10 mouse cellular contexts compared by ENCODE assay signal in genomic region chr9:111412471-111413160, GRCm38 (mm10). TPM values are rescaled to one million over a fixed set of nuclear protein-coding genes. Genes with fewer than 3 reads are reported as not detected.
DNase-seq lines count a peak whose midpoint lies in the region; ATAC-seq lines count a peak whose summit lies in the region.
"Had no signal": no experiment of that assay in that cellular context is flagged by ENCODE, and none has a peak within 500 bp of the region (broad histone marks: within the 10 kb centered on the region; RNA-seq: fewer than 3 reads in every experiment).

No protein-coding gene starts in this region.

- DNase-seq in cerebellum, postnatal 10 days, result peak; percentile 32 to 38
- DNase-seq in cerebellum, adult 11 months, result no peak
- DNase-seq in layer of hippocampus, adult 9-10 months (ENCODE audit: low spot score), result peak; percentile 41
- no peak for DNase-seq in urinary bladder, postnatal 4 days (ENCODE audit: low spot score in 2 of 2)
- no peak for DNase-seq in heart, adult 9 months (ENCODE audit: low spot score in 2 of 2)
- DNase-seq: kidney, adult 11 months; lung, adult 2 months had no signal

- no peaks in the 10 kb centered on the region for H3K9me3 ChIP-seq in forebrain, embryonic 16.5 days (ENCODE audit: control insufficient read depth, low read length)
- H3K9me3 ChIP-seq in neural tube, embryonic 13.5 days, result no peaks in the 10 kb centered on the region

- ATAC-seq in forebrain, embryonic 16.5 days, result peak; percentile 71; the same call in 1 of the 2 replicates
- ATAC-seq in neural tube, embryonic 13.5 days (ENCODE audit: low read depth), result peak; percentile 73
- no peak for ATAC-seq in erythroblast, adult 5-6 weeks (replicated peaks; ENCODE audit: low FRiP score, poor library complexity, severe bottlenecking)

- peak overlapping the region; percentile 5; the same call in 1 of the 2 replicates for H3K4me2 ChIP-seq in forebrain, embryonic 16.5 days (ENCODE audit: low read length)
- peak overlapping the region; percentile 35 for H3K4me2 ChIP-seq in neural tube, embryonic 13.5 days

- no peak overlapping the region for H3K4me3 ChIP-seq in forebrain, embryonic 16.5 days (replicated peaks; ENCODE audit: low read length)
- H3K4me3 ChIP-seq in neural tube, embryonic 13.5 days, result no peak overlapping the region

- WGBS in forebrain, embryonic 16.5 days, result 53% methylated on average over 16 of the region's 16 CpGs
- WGBS in neural tube, embryonic 13.5 days, result 36% methylated on average over 16 of the region's 16 CpGs

- H3K4me1 ChIP-seq in forebrain, embryonic 16.5 days (replicated peaks; ENCODE audit: control insufficient read depth, insufficient read depth, low read length), result peaks cover 10% of the 10 kb centered on the region
- H3K4me1 ChIP-seq in neural tube, embryonic 13.5 days (replicated peaks), result peaks cover 41% of the 10 kb centered on the region

- no peak overlapping the region for H3K27ac ChIP-seq in forebrain, embryonic 16.5 days (ENCODE audit: low read length)
- H3K27ac ChIP-seq in neural tube, embryonic 13.5 days (replicated peaks), result peak overlapping the region; percentile 84

- H3K9ac ChIP-seq in forebrain, embryonic 16.5 days (replicated peaks; ENCODE audit: low read depth, low read length), result no peak overlapping the region
- no peak overlapping the region for H3K9ac ChIP-seq in neural tube, embryonic 13.5 days

- H3K36me3 ChIP-seq in forebrain, embryonic 16.5 days (ENCODE audit: control insufficient read depth, insufficient read depth), result no peaks in the 10 kb centered on the region
- H3K36me3 ChIP-seq in neural tube, embryonic 13.5 days, result no peaks in the 10 kb centered on the region

- no peaks in the 10 kb centered on the region for H3K27me3 ChIP-seq in forebrain, embryonic 16.5 days (replicated peaks; ENCODE audit: control insufficient read depth, insufficient read depth, low read length)
- H3K27me3 ChIP-seq in neural tube, embryonic 13.5 days, result no peaks in the 10 kb centered on the region

RNA-seq across cellular contexts. Expression of gene Dclk3, which starts 26.3 kb away (rescaled TPM):
- 5.6 and 8.3 TPM in 2 replicates for polyA plus RNA-seq in forebrain, embryonic 16.5 days (2015; fragmentation: Nextera tagmentation; extraction: Ambion mirVana)
- 10.8 and 13.8 TPM in 2 replicates for polyA plus RNA-seq in neural tube, embryonic 13.5 days (2015; fragmentation: Nextera tagmentation; extraction: Ambion mirVana)
- total RNA-seq in erythroblast, adult 5-6 weeks (2015; ENCODE audit: low replicate concordance), result not detected in 2 replicates
- total RNA-seq in erythroblast, adult 5-6 weeks (2017; ENCODE audit: low replicate concordance), result not detected in 2 replicates

Comparison
In these comparisons a context has a peak if more than half of its experiments do, and no peak if none do; other contexts are left out.
1. DNase-seq: peak in cerebellum, postnatal 10 days (2 of 2) and layer of hippocampus, adult 9-10 months (single experiment); none in cerebellum, adult 11 months (single experiment), urinary bladder, postnatal 4 days (0 of 2) and heart, adult 9 months (0 of 2).